Mouse (Mus musculus): ENCODE results near the gene Gad1. TPM values are rescaled to one million over a fixed set of nuclear protein-coding genes. Genes with fewer than 3 reads are reported as not detected.

Gene Gad1
- total and polyA plus RNA-seq, 2 experiments: not detected

- no peak overlapping the region for H3K4me3 ChIP-seq (ENCODE audit: insufficient read depth, low read depth, low read length)
- H3K27ac ChIP-seq (replicated peaks; ENCODE audit: insufficient read depth, low read depth, low read length): no peak overlapping the region
- H3K27me3 ChIP-seq (ENCODE audit: control insufficient read depth, insufficient read depth, low read length): no peaks in the 10 kb centered on the region
- no peak for TF ChIP-seq CTCF (IDR thresholded peaks at IDR 0.05; ENCODE audit: low read depth, low read length)
- TF ChIP-seq POLR2A (IDR thresholded peaks at IDR 0.05; ENCODE audit: extremely low read depth, insufficient read depth, low read length): no peak
- H3K79me2 ChIP-seq (ENCODE audit: control insufficient read depth, insufficient read depth, low read length): no peaks in the 10 kb centered on the region
- no peaks in the 10 kb centered on the region for H3K36me3 ChIP-seq (ENCODE audit: control insufficient read depth, insufficient read depth, low read length)
- peaks cover 8% of the 10 kb centered on the region for H3K4me1 ChIP-seq (ENCODE audit: control insufficient read depth, insufficient read depth, low read length)
- WGBS: 69% methylated on average over 4 of the region's 4 CpGs
- no peak overlapping the region for H3K9ac ChIP-seq (ENCODE audit: low read depth, low read length)
- peak; percentile 84 for DNase-seq (ENCODE audit: extremely low read depth, low read depth, low spot score)
Measured at GRCm38 (mm10) chr2:70649471-70649870, 96.6 kb downstream of the Gad1 start.

Other genes with a start within 250 kb of the Gad1 start
- 0.55 and 0.60 TPM in 2 replicates for gene Sp5, start 78.1 kb upstream of the Gad1 start, total RNA-seq (2014; rRNA removed)
- 2.4 and 2.9 TPM in 2 replicates for gene Sp5, start 78.1 kb upstream of the Gad1 start, polyA plus RNA-seq (2012; rRNA removed)
- gene Erich2, start 44.3 kb upstream of the Gad1 start, total RNA-seq (2014; rRNA removed): not detected in 2 replicates
- gene Erich2, start 44.3 kb upstream of the Gad1 start, polyA plus RNA-seq (2012; rRNA removed): not detected in 2 replicates
- gene Gorasp2, start 108.5 kb downstream of the Gad1 start, total RNA-seq (2014; rRNA removed): 28.6 and 35.1 TPM in 2 replicates
- 89.5 and 94.4 TPM in 2 replicates for gene Gorasp2, start 108.5 kb downstream of the Gad1 start, polyA plus RNA-seq (2012; rRNA removed)
- 0.55 TPM in 1 of 2 replicates, not detected in the other for gene Gm26558, start 109.0 kb downstream of the Gad1 start, total RNA-seq (2014; rRNA removed)
- gene Gm26558, start 109.0 kb downstream of the Gad1 start, polyA plus RNA-seq (2012; rRNA removed): 0.45 and 0.58 TPM in 2 replicates

Measured in liver, adult 2 months (tissue).